Mouse (Mus musculus) thymus, postnatal 14 days (tissue): ENCODE data around the gene Fry.

Source experiments
- DNase-seq: peaks from one replicate; pipeline ENCODE4 v3.0.0; 2021

The Fry gene

GRCm38 (mm10) chr5:150409451-150410045, 291.1 kb downstream of the Fry start:
- no peak for DNase-seq

- peak; percentile 18 for DNase-seq
Observed at GRCm38 (mm10) chr5:150412750-150413450, 294.5 kb downstream of the Fry start.

- no peak for DNase-seq
Observed at GRCm38 (mm10) chr5:150414823-150415222, 296.4 kb downstream of the Fry start.

- no peak for DNase-seq
Observed at GRCm38 (mm10) chr5:150417223-150417622, 298.8 kb downstream of the Fry start.

- DNase-seq: no peak
Observed at GRCm38 (mm10) chr5:150418035-150418434, 299.6 kb downstream of the Fry start.

GRCm38 (mm10) chr5:150425038-150425437, 306.6 kb downstream of the Fry start:
- no peak for DNase-seq

GRCm38 (mm10) chr5:150426595-150426994, 308.1 kb downstream of the Fry start:
- DNase-seq: peak; percentile 52

GRCm38 (mm10) chr5:150431286-150431685, 312.8 kb downstream of the Fry start:
- DNase-seq: peak; percentile 53

GRCm38 (mm10) chr5:150432960-150433359, 314.5 kb downstream of the Fry start:
- no peak for DNase-seq

GRCm38 (mm10) chr5:150436629-150437389, 318.4 kb downstream of the Fry start:
- no peak for DNase-seq

GRCm38 (mm10) chr5:150441690-150442089, 323.2 kb downstream of the Fry start:
- peak; percentile 32 for DNase-seq

GRCm38 (mm10) chr5:150451281-150452003, 333.0 kb downstream of the Fry start:
- no peak for DNase-seq

GRCm38 (mm10) chr5:150452004-150452626, 333.7 kb downstream of the Fry start:
- no peak for DNase-seq

- DNase-seq: no peak
Observed at GRCm38 (mm10) chr5:150452671-150453070, 334.2 kb downstream of the Fry start.

- no peak for DNase-seq
Observed at GRCm38 (mm10) chr5:150453490-150453889, 335.0 kb downstream of the Fry start.

- DNase-seq: no peak
Observed at GRCm38 (mm10) chr5:150457165-150457903, 338.9 kb downstream of the Fry start.

- DNase-seq: no peak
Observed at GRCm38 (mm10) chr5:150457904-150458739, 339.7 kb downstream of the Fry start.

GRCm38 (mm10) chr5:150459801-150460200, 341.4 kb downstream of the Fry start:
- no peak for DNase-seq

GRCm38 (mm10) chr5:150464721-150465120, 346.3 kb downstream of the Fry start:
- DNase-seq: no peak

- no peak for DNase-seq
Observed at GRCm38 (mm10) chr5:150465218-150465617, 346.8 kb downstream of the Fry start.

- DNase-seq: no peak
Observed at GRCm38 (mm10) chr5:150466132-150466531, 347.7 kb downstream of the Fry start.
